Mouse (Mus musculus): ENCODE measurements at regions not wholly inside any gene's neighbourhood (a gene's known extent, or its start where the extent isn't known, plus 50 kb on each side); places are given as distances from the start of the nearest gene placed in this dataset.
"Not testable (repeated sequence)": the region's sequence is repeated elsewhere in the genome, so short reads cannot be mapped to it uniquely, and the experiment has no call there.

DNA sequence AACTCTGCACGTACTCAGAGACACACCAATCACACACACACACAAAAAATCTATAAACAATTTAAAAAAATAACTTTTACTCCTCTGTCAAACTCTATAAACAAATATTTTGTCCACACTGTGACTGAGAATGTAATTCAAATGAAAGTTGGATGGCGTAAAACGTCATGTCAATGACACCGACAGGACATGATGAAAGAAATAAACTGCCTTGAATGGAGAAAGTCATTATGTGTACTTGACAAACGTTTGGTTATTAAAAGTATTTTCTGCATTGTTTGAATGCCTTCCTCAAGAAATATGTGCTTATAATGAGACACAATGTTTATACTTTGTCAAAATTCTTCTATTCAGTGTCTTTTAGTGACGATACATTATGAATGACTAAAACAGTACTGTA lies 1171.6 kb upstream of the Pcdh20 start:
- Histone ChIP-seq H3K4me1 (ENCODE audit: control insufficient read depth, insufficient read depth, low read length) (no peaks in the 10 kb centered on the region), H3K27ac (replicated peaks; ENCODE audit: low read depth, low read length) (no peak overlapping the region), H3K4me3 (ENCODE audit: low read depth, low read length) (no peak overlapping the region), H3K4me2 (ENCODE audit: low read depth, low read length) (no peak overlapping the region), H3K27me3 (ENCODE audit: control insufficient read depth, insufficient read depth, low read length) (no peaks in the 10 kb centered on the region), H3K36me3 (replicated peaks; ENCODE audit: control insufficient read depth, insufficient read depth, low read depth, low read length) (no peaks in the 10 kb centered on the region), H3K9me3 (replicated peaks; ENCODE audit: control insufficient read depth, low read length) (no peaks in the 10 kb centered on the region), H3K9ac (replicated peaks; ENCODE audit: low read length) (no peak overlapping the region)
- DNase-seq (ENCODE audit: low spot score) (no peak), ATAC-seq (replicated peaks; ENCODE audit: insufficient number of reproducible peaks, low FRiP score, low TSS enrichment, low read depth) (no peak)
- WGBS, result 80% methylated on average over 6 of the region's 6 CpGs

DNA sequence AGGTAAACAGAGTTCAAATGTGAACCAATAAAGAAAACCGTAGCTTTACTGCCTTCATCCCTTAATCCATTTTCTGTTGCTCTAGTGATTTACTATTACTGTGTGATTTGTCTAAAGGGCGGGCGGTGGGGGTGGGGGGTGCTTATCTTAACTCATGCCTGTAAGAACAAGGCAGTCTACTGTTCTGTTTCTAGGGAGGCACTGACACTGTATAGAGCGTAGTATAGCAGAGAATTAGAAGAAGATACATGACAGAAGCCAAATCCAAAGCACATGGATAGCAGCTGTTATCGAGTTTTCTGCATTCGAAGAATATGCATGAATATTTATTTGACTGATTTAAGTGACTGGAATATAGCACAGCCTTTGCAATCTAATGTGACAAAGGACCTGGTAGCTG lies 1168.1 kb upstream of the Pcdh20 start:
- Histone ChIP-seq H3K27me3 (ENCODE audit: control insufficient read depth, insufficient read depth, low read length) (no peaks in the 10 kb centered on the region), H3K9ac (replicated peaks; ENCODE audit: low read length) (no peak overlapping the region), H3K4me1 (ENCODE audit: control insufficient read depth, insufficient read depth, low read length) (no peaks in the 10 kb centered on the region), H3K27ac (replicated peaks; ENCODE audit: low read depth, low read length) (no peak overlapping the region), H3K36me3 (replicated peaks; ENCODE audit: control insufficient read depth, insufficient read depth, low read depth, low read length) (no peaks in the 10 kb centered on the region), H3K4me2 (ENCODE audit: low read depth, low read length) (no peak overlapping the region), H3K4me3 (ENCODE audit: low read depth, low read length) (no peak overlapping the region), H3K9me3 (replicated peaks; ENCODE audit: control insufficient read depth, low read length) (no peaks in the 10 kb centered on the region)
- no peak for ATAC-seq (replicated peaks; ENCODE audit: insufficient number of reproducible peaks, low FRiP score, low TSS enrichment, low read depth)
- DNase-seq (ENCODE audit: low spot score), result no peak
- 85% methylated on average over 6 of the region's 6 CpGs for WGBS

DNA sequence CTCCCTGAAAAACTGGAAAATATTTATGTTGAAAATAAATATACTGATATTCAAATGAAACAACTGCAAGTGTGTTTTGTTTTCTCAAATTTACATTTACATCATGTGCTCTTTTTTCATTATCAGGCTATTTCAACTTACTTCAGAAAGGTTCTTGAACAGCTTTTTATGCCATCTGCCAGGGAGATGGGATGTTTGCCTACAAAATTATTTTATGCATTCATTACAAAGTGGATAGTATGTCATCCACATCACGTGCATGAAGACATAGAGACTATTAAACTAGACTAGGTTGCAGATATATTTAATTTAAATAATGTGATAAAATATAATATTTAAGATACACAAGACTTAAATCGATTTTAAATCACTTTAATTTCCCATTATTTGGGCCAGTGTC lies 1165.5 kb upstream of the Pcdh20 start:
- WGBS, result 69% methylated on average over 2 of the region's 2 CpGs

DNA sequence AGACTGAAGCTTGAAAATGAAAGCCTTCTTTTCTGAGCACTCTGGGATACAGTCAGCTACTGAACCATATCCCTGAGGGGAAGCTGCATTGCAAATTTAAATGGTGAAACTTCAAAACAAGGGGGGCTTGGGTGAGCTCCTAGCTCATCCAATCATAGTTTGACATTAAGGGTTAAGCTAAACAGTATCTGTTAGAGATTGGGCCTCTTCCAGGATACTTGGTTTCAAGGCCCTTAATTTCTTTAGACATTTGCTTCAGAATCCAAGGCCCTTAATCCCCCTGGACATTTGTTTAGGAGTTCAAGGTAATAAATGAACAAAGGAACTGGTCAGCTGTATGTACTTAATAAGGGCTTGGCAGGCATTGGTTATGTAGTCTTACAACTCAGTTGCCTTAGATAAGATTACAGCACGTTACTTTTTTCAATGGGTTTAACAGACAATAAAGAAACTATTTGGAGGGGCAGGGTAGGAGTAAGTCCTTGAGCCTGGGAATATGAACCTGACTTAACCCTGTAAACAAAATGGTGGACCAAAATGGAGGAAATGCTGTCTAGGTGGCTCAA lies 1163.4 kb upstream of the Pcdh20 start:
- Histone ChIP-seq H3K9ac (replicated peaks; ENCODE audit: low read length) (no peak overlapping the region), H3K4me3 (ENCODE audit: low read depth, low read length) (no peak overlapping the region), H3K27ac (replicated peaks; ENCODE audit: low read depth, low read length) (no peak overlapping the region), H3K4me2 (ENCODE audit: low read depth, low read length) (no peak overlapping the region), H3K4me1 (ENCODE audit: control insufficient read depth, insufficient read depth, low read length) (no peaks in the 10 kb centered on the region), H3K27me3 (ENCODE audit: control insufficient read depth, insufficient read depth, low read length) (no peaks in the 10 kb centered on the region), H3K9me3 (replicated peaks; ENCODE audit: control insufficient read depth, low read length) (no peaks in the 10 kb centered on the region), H3K36me3 (replicated peaks; ENCODE audit: control insufficient read depth, insufficient read depth, low read depth, low read length) (no peaks in the 10 kb centered on the region)
- 55% methylated on average over 1 of the region's 1 CpGs for WGBS
- no peak for DNase-seq (ENCODE audit: low spot score)
- ATAC-seq (replicated peaks; ENCODE audit: insufficient number of reproducible peaks, low FRiP score, low TSS enrichment, low read depth), result no peak

More for the DNA sequence above, 1165.5 kb upstream of the Pcdh20 start:
- H3K36me3 ChIP-seq (replicated peaks; ENCODE audit: control insufficient read depth, insufficient read depth, low read depth, low read length), result no peaks in the 10 kb centered on the region
- no peak overlapping the region for H3K4me2 ChIP-seq (ENCODE audit: low read depth, low read length)
- no peak overlapping the region for H3K4me3 ChIP-seq (ENCODE audit: low read depth, low read length)
- H3K4me1 ChIP-seq (ENCODE audit: control insufficient read depth, insufficient read depth, low read length), result no peaks in the 10 kb centered on the region
- H3K27ac ChIP-seq (replicated peaks; ENCODE audit: low read depth, low read length), result no peak overlapping the region
- ATAC-seq (replicated peaks; ENCODE audit: insufficient number of reproducible peaks, low FRiP score, low TSS enrichment, low read depth) (no peak), DNase-seq (ENCODE audit: low spot score) (no peak)
- no peaks in the 10 kb centered on the region for H3K9me3 ChIP-seq (replicated peaks; ENCODE audit: control insufficient read depth, low read length)
- no peak overlapping the region for H3K9ac ChIP-seq (replicated peaks; ENCODE audit: low read length)
- H3K27me3 ChIP-seq (ENCODE audit: control insufficient read depth, insufficient read depth, low read length), result no peaks in the 10 kb centered on the region

DNA sequence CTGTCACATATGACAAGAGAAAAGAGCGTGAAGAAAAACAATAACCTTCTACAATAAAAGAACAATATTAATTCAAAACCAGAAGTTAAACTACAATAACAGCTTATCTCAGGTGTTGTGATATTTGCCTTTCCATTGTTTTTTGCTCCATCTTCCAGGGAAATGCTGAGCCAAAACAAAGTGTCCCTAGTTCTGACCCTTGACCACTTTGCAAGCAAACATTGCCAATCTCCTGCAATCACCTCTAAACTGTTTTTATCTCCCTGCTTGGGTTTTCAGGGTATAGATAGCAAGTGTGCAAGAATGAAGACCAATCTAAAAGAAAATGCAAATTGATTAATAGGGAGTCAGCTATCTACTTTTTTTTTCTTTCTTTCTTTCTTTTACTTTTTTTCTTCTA lies 1162.5 kb upstream of the Pcdh20 start:
- WGBS, result 89% methylated on average over 1 of the region's 1 CpGs

DNA sequence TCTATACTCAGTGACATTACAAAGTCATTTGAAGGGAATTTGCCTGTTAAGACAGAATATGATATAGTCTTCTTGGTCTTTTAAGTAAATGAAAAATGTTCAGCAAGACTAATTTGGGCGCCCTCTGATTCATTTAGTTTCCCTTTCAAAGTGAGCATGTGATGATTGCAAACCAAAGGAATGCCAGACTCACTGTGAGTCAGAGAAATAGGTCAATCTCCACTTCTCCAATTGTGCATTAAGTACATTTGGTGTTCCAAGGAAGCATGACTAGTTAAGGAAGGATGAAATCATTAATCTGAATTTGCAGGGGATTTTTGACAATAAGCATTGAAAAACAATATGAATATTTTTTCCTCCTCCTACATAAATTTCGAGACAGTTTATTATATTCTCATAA lies 1139.5 kb upstream of the Pcdh20 start:
- WGBS, result 79% methylated on average over 2 of the region's 2 CpGs
- no peaks in the 10 kb centered on the region for H3K27me3 ChIP-seq (ENCODE audit: control insufficient read depth, insufficient read depth, low read length)
- H3K4me1 ChIP-seq (ENCODE audit: control insufficient read depth, insufficient read depth, low read length), result no peaks in the 10 kb centered on the region
- no peaks in the 10 kb centered on the region for H3K36me3 ChIP-seq (replicated peaks; ENCODE audit: control insufficient read depth, insufficient read depth, low read depth, low read length)
- H3K27ac ChIP-seq (replicated peaks; ENCODE audit: low read depth, low read length), result no peak overlapping the region
- H3K4me3 ChIP-seq (ENCODE audit: low read depth, low read length), result no peak overlapping the region
- H3K9me3 ChIP-seq (replicated peaks; ENCODE audit: control insufficient read depth, low read length), result no peaks in the 10 kb centered on the region
- ATAC-seq (replicated peaks; ENCODE audit: insufficient number of reproducible peaks, low FRiP score, low TSS enrichment, low read depth), result no peak
- no peak for DNase-seq (ENCODE audit: low spot score)
- H3K9ac ChIP-seq (replicated peaks; ENCODE audit: low read length), result no peak overlapping the region
- H3K4me2 ChIP-seq (ENCODE audit: low read depth, low read length), result no peak overlapping the region

More for the DNA sequence above, 1162.5 kb upstream of the Pcdh20 start:
- Histone ChIP-seq H3K4me1 (ENCODE audit: control insufficient read depth, insufficient read depth, low read length) (no peaks in the 10 kb centered on the region), H3K27ac (replicated peaks; ENCODE audit: low read depth, low read length) (no peak overlapping the region), H3K36me3 (replicated peaks; ENCODE audit: control insufficient read depth, insufficient read depth, low read depth, low read length) (no peaks in the 10 kb centered on the region), H3K4me2 (ENCODE audit: low read depth, low read length) (no peak overlapping the region), H3K9me3 (replicated peaks; ENCODE audit: control insufficient read depth, low read length) (no peaks in the 10 kb centered on the region), H3K27me3 (ENCODE audit: control insufficient read depth, insufficient read depth, low read length) (no peaks in the 10 kb centered on the region), H3K4me3 (ENCODE audit: low read depth, low read length) (no peak overlapping the region), H3K9ac (replicated peaks; ENCODE audit: low read length) (no peak overlapping the region)
- DNase-seq (ENCODE audit: low spot score) (no peak), ATAC-seq (replicated peaks; ENCODE audit: insufficient number of reproducible peaks, low FRiP score, low TSS enrichment, low read depth) (no peak)

DNA sequence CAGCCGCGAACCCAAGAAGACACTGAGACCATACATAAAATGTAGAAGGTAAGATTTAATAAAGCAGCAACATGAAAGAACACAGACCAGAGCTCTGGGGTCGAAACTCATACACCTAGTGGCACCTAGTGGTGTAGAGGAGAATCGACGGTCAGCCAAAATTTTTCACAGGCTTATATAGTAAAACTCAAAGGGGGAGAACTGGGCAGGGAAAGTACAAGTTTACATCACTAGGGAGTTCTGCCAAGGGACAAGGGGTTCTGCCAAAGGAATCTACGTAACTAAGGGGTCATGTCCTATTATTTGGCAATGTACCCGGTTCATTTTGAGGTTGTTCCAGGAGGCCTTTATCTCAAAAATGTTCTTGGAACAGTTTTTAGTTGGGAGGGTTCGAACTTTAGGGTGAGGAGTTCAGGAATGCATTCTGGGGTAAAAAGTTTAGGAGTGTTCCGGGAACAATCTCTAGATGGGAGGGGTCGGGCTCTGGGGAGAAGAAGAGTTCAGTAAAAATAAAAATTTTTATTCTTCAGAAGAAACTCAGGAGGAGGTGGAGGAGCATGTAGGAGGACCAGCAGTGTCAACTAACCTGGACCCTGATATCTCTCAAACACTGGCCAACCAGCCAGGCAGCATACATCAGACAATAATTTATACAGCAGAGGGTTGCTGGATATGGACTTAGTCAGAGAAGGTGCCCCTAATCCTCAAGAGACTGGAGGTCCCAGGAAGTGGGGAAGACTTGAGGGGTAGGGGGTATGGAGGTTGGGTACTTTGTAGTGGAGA lies 1138.7 kb upstream of the Pcdh20 start:
- not testable (repeated sequence) for H3K4me2 ChIP-seq (ENCODE audit: low read depth, low read length)
- WGBS, result 48% methylated on average over 9 of the region's 10 CpGs

DNA sequence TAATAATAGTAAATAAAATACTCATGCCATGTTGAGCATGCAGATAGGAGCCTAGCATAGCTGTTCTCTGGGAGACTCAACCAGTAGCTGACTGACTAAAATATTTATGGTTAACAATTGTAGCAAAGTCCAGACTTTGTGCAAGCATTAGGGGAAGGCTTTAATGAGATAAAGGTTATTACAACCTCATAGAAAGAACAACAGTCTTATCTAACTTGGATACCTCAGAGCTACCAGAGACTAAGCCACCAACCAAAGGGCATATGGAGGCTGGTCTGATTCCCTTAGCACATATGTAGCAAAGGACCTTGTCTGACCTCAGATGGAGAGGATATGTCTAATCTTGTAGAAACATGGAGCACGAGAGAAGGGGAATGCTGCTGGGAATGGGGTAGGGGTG lies 1136.4 kb upstream of the Pcdh20 start:
- Histone ChIP-seq H3K4me3 (ENCODE audit: low read depth, low read length) (no peak overlapping the region), H3K9ac (replicated peaks; ENCODE audit: low read length) (no peak overlapping the region), H3K4me1 (ENCODE audit: control insufficient read depth, insufficient read depth, low read length) (no peaks in the 10 kb centered on the region), H3K36me3 (replicated peaks; ENCODE audit: control insufficient read depth, insufficient read depth, low read depth, low read length) (no peaks in the 10 kb centered on the region), H3K4me2 (ENCODE audit: low read depth, low read length) (no peak overlapping the region), H3K27me3 (ENCODE audit: control insufficient read depth, insufficient read depth, low read length) (no peaks in the 10 kb centered on the region), H3K27ac (replicated peaks; ENCODE audit: low read depth, low read length) (no peak overlapping the region), H3K9me3 (replicated peaks; ENCODE audit: control insufficient read depth, low read length) (no peaks in the 10 kb centered on the region)
- 73% methylated on average over 1 of the region's 1 CpGs for WGBS
- ATAC-seq (replicated peaks; ENCODE audit: insufficient number of reproducible peaks, low FRiP score, low TSS enrichment, low read depth) (no peak), DNase-seq (ENCODE audit: low spot score) (no peak)

More for the DNA sequence above, 1138.7 kb upstream of the Pcdh20 start:
- not testable (repeated sequence) for H3K4me1 ChIP-seq (ENCODE audit: control insufficient read depth, insufficient read depth, low read length); H3K27ac ChIP-seq (replicated peaks; ENCODE audit: low read depth, low read length); H3K4me3 ChIP-seq (ENCODE audit: low read depth, low read length); H3K27me3 ChIP-seq (ENCODE audit: control insufficient read depth, insufficient read depth, low read length); H3K9me3 ChIP-seq (replicated peaks; ENCODE audit: control insufficient read depth, low read length); H3K36me3 ChIP-seq (replicated peaks; ENCODE audit: control insufficient read depth, insufficient read depth, low read depth, low read length); ATAC-seq (replicated peaks; ENCODE audit: insufficient number of reproducible peaks, low FRiP score, low TSS enrichment, low read depth); H3K9ac ChIP-seq (replicated peaks; ENCODE audit: low read length); DNase-seq (ENCODE audit: low spot score)

Measured in embryonic facial prominence, embryonic 11.5 days (tissue).